Mouse (Mus musculus): ENCODE measurements around the gene Camk1d. TPM values are rescaled to one million over a fixed set of nuclear protein-coding genes. Genes with fewer than 3 reads are reported as not detected.
A peak's percentile ranks its signal among the peaks of the same experiment; 100 is the strongest.
"Not testable (repeated sequence)": the region's sequence is repeated elsewhere in the genome, so short reads cannot be mapped to it uniquely, and the experiment has no call there.

Gene Camk1d
- polyA plus RNA-seq, 1 experiment from 2014 or later: 6.5 TPM

DNA sequence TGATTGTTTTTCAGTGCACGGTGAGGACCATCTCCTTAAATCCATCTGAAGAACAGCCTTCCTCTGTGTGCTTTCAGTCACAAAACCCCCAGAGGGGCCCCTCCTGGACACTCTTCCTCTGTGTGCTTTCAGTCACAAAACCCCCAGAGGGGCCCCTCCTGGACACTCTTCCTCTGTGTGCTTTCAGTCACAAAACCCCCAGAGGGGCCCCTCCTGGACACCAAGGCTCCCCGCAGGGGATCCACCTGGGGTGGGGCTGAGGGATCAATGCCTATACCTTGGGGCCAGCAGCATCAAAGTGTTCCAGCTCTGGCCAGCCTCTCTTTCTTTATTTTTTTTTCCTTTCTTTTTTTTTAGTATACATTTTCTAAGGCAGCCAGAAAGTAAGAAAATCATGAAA, 113.1 kb downstream of the Camk1d start:
- H3K9me3 ChIP-seq; H3K27me3 ChIP-seq; H3K4me2 ChIP-seq (replicated peaks); H3K4me3 ChIP-seq; H3K36me3 ChIP-seq; H3K9ac ChIP-seq (replicated peaks); H3K27ac ChIP-seq (replicated peaks): not testable (repeated sequence)
- H3K4me1 ChIP-seq: peaks cover 13% of the 10 kb centered on the region
- 0% methylated on average over 2 of the region's 2 CpGs for WGBS
- peak; percentile 54; the same call in 1 of the 2 replicates for ATAC-seq (replicated peaks)

DNA sequence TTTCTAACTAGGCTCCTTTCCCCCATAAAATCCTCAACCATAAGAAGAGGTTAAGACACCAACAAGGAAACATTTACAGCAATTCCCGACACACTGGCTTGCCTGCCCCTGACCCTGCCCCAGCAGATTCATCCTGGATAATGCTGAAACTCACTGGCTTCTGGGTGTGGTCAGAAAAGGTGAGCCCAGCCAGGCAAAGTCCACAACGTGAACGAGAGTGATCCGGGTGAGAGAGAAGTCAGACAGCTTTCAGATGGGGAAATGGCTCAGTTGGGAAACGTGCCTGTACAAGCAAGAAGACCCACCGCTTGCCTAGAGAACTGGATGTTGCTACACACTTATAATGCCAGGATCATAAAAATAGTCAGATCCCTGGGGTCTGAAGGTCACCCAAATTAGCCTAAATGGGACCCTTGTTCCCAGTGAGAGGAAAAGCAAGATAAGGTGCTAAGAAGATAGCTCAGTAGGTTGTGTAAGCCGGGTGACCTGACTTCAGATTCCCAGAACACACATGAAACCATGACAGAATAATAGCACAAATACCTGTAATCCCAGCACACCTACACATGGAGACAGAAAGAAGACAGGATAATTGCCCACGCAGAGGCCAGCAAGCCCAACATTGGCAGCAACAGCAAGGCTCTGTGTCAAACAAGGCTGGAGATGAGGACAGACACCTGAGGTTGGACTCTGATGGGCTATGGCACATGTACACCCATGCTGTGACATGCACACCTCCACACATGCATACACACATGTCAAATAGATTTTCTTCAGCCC, 113.9 kb downstream of the Camk1d start:
- Histone ChIP-seq H3K9ac (replicated peaks) (no peak overlapping the region), H3K4me3 (no peak overlapping the region), H3K4me1 (peaks cover 13% of the 10 kb centered on the region), H3K9me3 (no peaks in the 10 kb centered on the region), H3K27me3 (no peaks in the 10 kb centered on the region), H3K4me2 (replicated peaks) (no peak overlapping the region), H3K36me3 (no peaks in the 10 kb centered on the region), H3K27ac (replicated peaks) (no peak overlapping the region)
- 85% methylated on average over 8 of the region's 8 CpGs for WGBS
- no peak for ATAC-seq (replicated peaks)

DNA sequence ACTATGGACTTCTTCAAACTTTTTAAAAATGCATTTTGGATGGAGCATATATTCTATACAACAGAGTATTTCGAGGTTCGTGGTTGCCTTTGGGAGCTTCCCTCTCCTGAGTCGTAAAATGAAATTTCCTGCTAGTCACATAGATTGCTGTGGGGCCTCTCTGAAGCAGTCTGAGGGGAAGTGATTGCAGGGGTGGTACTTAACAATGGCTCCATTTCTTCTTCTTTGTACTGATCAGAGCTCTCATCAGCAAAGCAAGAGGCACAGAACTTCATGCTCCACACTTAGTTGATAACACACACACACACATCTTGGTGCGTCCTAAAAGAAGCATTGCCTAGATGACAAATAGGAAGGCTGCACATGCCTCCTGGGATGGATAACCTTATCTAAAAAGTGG, 114.6 kb downstream of the Camk1d start:
- no peak overlapping the region for H3K4me3 ChIP-seq
- peaks cover 13% of the 10 kb centered on the region for H3K4me1 ChIP-seq
- no peak overlapping the region for H3K27ac ChIP-seq (replicated peaks)
- no peaks in the 10 kb centered on the region for H3K36me3 ChIP-seq
- no peak overlapping the region for H3K9ac ChIP-seq (replicated peaks)
- no peak overlapping the region for H3K4me2 ChIP-seq (replicated peaks)
- no peaks in the 10 kb centered on the region for H3K27me3 ChIP-seq
- no peak for ATAC-seq (replicated peaks)
- H3K9me3 ChIP-seq: no peaks in the 10 kb centered on the region
- WGBS: 84% methylated on average over 4 of the region's 4 CpGs

DNA sequence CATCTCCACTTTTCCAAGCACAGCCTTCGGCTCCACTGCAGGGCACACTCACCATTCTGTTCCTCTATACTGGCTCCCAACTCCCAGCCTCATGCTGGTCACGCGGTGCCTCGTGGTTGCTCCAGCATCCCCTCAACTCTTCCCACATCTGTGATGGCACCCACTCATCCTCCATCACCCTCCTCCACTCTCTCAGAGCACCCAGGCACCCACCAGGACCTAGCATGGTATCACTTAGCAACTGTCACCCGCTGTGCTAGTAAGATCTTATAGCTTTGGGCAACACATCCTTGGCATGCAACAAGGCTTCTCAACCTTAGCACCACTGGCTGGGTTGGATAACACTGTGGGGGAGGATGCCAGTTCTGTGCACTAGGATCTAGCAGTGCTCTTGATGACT, 115.8 kb downstream of the Camk1d start:
- peaks cover 13% of the 10 kb centered on the region for H3K4me1 ChIP-seq
- no peak overlapping the region for H3K4me2 ChIP-seq (replicated peaks)
- H3K36me3 ChIP-seq: no peaks in the 10 kb centered on the region
- 92% methylated on average over 5 of the region's 5 CpGs for WGBS
- ATAC-seq (replicated peaks): no peak
- no peak overlapping the region for H3K9ac ChIP-seq (replicated peaks)
- H3K4me3 ChIP-seq: no peak overlapping the region
- no peak overlapping the region for H3K27ac ChIP-seq (replicated peaks)
- no peaks in the 10 kb centered on the region for H3K27me3 ChIP-seq
- H3K9me3 ChIP-seq: no peaks in the 10 kb centered on the region

DNA sequence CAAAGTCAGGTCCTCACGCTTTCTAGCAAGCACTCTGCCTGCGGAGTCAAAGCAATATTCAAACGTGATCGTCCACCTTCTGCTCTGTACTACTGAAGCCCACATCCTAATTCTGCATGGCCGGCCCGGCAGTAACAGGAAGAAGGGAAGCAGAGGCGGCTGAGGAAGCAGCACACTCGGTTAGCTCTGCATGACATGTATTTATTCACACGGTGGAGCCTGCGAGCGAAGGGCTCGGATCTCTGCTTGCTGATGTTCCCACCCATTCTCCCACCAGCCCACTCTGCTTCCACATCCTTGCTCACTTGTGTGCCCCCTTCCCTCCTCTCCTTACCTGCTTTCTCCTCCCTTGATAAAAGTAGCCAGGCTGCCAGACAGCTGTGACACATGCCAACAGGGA, 117.4 kb downstream of the Camk1d start:
- peak overlapping the region; percentile 36 for H3K27ac ChIP-seq (replicated peaks)
- ATAC-seq (replicated peaks): peak; percentile 59
- peak overlapping the region; percentile 8; the same call in 1 of the 2 replicates for H3K4me2 ChIP-seq (replicated peaks)
- WGBS: 34% methylated on average over 12 of the region's 12 CpGs
- no peaks in the 10 kb centered on the region for H3K9me3 ChIP-seq
- H3K9ac ChIP-seq (replicated peaks): 0 out of 2 replicates have a peak overlapping the region, but pooled peaks have one; percentile 4
- no peaks in the 10 kb centered on the region for H3K27me3 ChIP-seq
- no peaks in the 10 kb centered on the region for H3K36me3 ChIP-seq
- H3K4me3 ChIP-seq: no peak overlapping the region
- H3K4me1 ChIP-seq: peaks cover 13% of the 10 kb centered on the region

- no peaks in the 10 kb centered on the region for H3K36me3 ChIP-seq
- H3K4me3 ChIP-seq: no peak overlapping the region
- no peaks in the 10 kb centered on the region for H3K27me3 ChIP-seq
- no peaks in the 10 kb centered on the region for H3K9me3 ChIP-seq
- no peak overlapping the region for H3K9ac ChIP-seq (replicated peaks)
- no peak for ATAC-seq (replicated peaks)
- no peak overlapping the region for H3K4me2 ChIP-seq (replicated peaks)
- H3K27ac ChIP-seq (replicated peaks): no peak overlapping the region
- peaks cover 9% of the 10 kb centered on the region for H3K4me1 ChIP-seq
- WGBS: 79% methylated on average over 8 of the region's 8 CpGs
Measured at GRCm38 (mm10) chr2:5595356-5596191, 118.7 kb downstream of the Camk1d start.

DNA sequence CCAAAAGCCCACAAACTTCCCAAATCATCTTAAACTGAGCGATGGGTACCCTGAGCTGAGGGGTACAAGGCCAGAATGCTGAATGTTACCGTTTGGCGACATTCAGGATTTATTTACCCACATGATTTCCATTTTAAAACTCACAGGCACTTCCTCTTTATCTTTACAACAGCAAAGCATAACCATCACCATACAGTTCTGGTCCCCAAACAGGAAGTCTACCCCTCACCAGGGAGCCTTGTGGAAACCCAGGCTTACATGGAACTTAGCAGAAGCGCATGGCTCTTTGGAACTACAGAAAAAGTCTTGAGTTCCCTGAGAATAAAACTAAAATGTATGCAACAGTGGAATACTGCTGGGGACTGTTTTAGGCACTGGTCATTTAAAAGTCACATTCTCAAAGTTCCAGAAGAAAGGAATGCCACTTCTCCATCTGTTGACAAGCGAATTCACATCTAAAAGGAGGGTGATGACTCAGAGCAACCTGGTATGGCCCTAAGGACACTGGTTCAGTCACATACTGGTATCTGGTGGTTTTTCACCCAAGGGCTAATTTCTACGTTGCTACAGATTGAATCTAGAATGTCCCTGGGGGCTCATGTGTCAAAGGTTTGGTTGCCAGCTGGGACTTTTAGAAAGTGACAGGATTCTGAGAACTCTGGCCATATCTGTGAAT, 121.7 kb downstream of the Camk1d start:
- 83% methylated on average over 6 of the region's 6 CpGs for WGBS
- ATAC-seq (replicated peaks): no peak
- no peak overlapping the region for H3K4me3 ChIP-seq
- H3K9ac ChIP-seq (replicated peaks): no peak overlapping the region
- no peaks in the 10 kb centered on the region for H3K36me3 ChIP-seq
- H3K27me3 ChIP-seq: no peaks in the 10 kb centered on the region
- H3K4me2 ChIP-seq (replicated peaks): no peak overlapping the region
- no peak overlapping the region for H3K27ac ChIP-seq (replicated peaks)
- peaks cover 9% of the 10 kb centered on the region for H3K4me1 ChIP-seq
- no peaks in the 10 kb centered on the region for H3K9me3 ChIP-seq

DNA sequence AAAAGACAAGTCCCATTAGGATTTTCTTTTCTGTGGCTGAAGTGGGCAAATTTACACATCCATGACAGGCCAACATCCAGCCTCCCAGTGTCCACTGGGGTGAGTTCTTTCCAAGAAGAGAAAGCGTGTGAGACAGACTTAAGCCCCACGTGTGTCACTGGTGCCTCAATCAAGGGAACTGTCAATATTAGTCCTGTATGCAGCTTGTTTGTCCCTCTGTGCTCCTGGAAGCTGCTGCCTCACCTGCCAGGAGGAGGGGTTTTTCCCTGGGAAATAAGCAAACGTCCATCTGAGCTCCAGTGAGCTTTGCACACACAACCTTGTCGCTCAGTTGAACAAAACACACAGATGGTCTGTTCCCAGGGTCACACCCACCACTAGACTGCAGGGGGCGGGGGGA, 124.2 kb downstream of the Camk1d start:
- H3K4me1 ChIP-seq: no peaks in the 10 kb centered on the region
- no peak overlapping the region for H3K27ac ChIP-seq (replicated peaks)
- 71% methylated on average over 5 of the region's 5 CpGs for WGBS
- no peaks in the 10 kb centered on the region for H3K27me3 ChIP-seq
- no peaks in the 10 kb centered on the region for H3K9me3 ChIP-seq
- H3K36me3 ChIP-seq: no peaks in the 10 kb centered on the region
- no peak overlapping the region for H3K9ac ChIP-seq (replicated peaks)
- ATAC-seq (replicated peaks): no peak
- H3K4me3 ChIP-seq: no peak overlapping the region
- no peak overlapping the region for H3K4me2 ChIP-seq (replicated peaks)

DNA sequence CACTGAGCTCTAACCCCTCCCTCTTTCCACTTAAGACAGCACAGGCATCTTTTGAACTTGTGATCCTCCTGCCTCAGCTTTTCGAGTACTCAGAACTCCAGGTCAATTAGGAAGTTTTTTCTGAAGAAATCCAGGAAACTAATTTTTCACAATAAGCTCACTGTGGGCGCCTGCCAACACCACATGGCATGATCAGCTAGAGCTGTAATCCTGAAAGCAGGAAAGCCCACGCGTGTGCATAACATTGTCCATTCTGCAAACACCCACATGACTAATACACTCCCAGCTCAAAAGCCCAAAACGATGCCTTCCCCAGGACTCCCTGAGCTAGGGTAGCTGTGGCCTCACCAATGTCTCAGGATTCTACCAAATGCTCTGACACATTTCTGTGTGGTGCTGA, 125.2 kb downstream of the Camk1d start:
- no peak for ATAC-seq (replicated peaks)
- Histone ChIP-seq H3K4me3 (no peak overlapping the region), H3K9me3 (no peaks in the 10 kb centered on the region), H3K36me3 (no peaks in the 10 kb centered on the region), H3K27ac (replicated peaks) (no peak overlapping the region), H3K4me2 (replicated peaks) (no peak overlapping the region), H3K9ac (replicated peaks) (no peak overlapping the region), H3K27me3 (no peaks in the 10 kb centered on the region), H3K4me1 (no peaks in the 10 kb centered on the region)
- WGBS: 78% methylated on average over 5 of the region's 5 CpGs

- no peaks in the 10 kb centered on the region for H3K27me3 ChIP-seq
- no peak for ATAC-seq (replicated peaks)
- H3K36me3 ChIP-seq: no peaks in the 10 kb centered on the region
- 85% methylated on average over 8 of the region's 8 CpGs for WGBS
- no peak overlapping the region for H3K4me3 ChIP-seq
- H3K9ac ChIP-seq (replicated peaks): no peak overlapping the region
- H3K9me3 ChIP-seq: no peaks in the 10 kb centered on the region
- H3K27ac ChIP-seq (replicated peaks): no peak overlapping the region
- H3K4me1 ChIP-seq: no peaks in the 10 kb centered on the region
- H3K4me2 ChIP-seq (replicated peaks): no peak overlapping the region
Measured at GRCm38 (mm10) chr2:5588329-5588982, 125.9 kb downstream of the Camk1d start.

- 70% methylated on average over 6 of the region's 6 CpGs for WGBS
- H3K9ac ChIP-seq (replicated peaks): no peak overlapping the region
- no peak overlapping the region for H3K27ac ChIP-seq (replicated peaks)
- H3K27me3 ChIP-seq: no peaks in the 10 kb centered on the region
- H3K36me3 ChIP-seq: no peaks in the 10 kb centered on the region
- no peaks in the 10 kb centered on the region for H3K9me3 ChIP-seq
- no peak overlapping the region for H3K4me2 ChIP-seq (replicated peaks)
- ATAC-seq (replicated peaks): no peak
- H3K4me1 ChIP-seq: no peaks in the 10 kb centered on the region
- no peak overlapping the region for H3K4me3 ChIP-seq
Measured at GRCm38 (mm10) chr2:5584318-5585027, 129.8 kb downstream of the Camk1d start.

All from forebrain, embryonic 15.5 days (tissue).